Mouse (Mus musculus): ENCODE results near the gene Arhgef39. TPM values are rescaled to one million over a fixed set of nuclear protein-coding genes. Genes with fewer than 3 reads are reported as not detected.
A peak's percentile ranks its signal among the peaks of the same experiment; 100 is the strongest.
"Not testable (repeated sequence)": the region's sequence is repeated elsewhere in the genome, so short reads cannot be mapped to it uniquely, and the experiment has no call there.

The Arhgef39 gene
- polyA plus RNA-seq, 1 experiment from 2014 or later, result 32.7 TPM

GRCm38 (mm10) chr4:43490801-43491200 lies 8.7 kb downstream of the Arhgef39 start:
- H3K4me2 ChIP-seq (ENCODE audit: low read depth, low read length), result peak overlapping the region; percentile 21; the same call in 1 of the 2 replicates
- H3K9ac ChIP-seq (ENCODE audit: low read depth, low read length), result no peak overlapping the region
- peaks cover 3% of the 10 kb centered on the region for H3K36me3 ChIP-seq (ENCODE audit: control insufficient read depth, insufficient read depth)
- H3K27me3 ChIP-seq (ENCODE audit: control insufficient read depth, insufficient read depth, low read depth, low read length), result no peaks in the 10 kb centered on the region
- H3K4me3 ChIP-seq (ENCODE audit: low read depth, low read length), result no peak overlapping the region
- ATAC-seq (ENCODE audit: low read depth), result no peak
- H3K27ac ChIP-seq (ENCODE audit: low read length), result 0 out of 2 replicates have a peak overlapping the region, but pooled peaks have one; percentile 19
- H3K4me1 ChIP-seq (ENCODE audit: control insufficient read depth, low read depth, low read length), result peaks cover 26% of the 10 kb centered on the region
- WGBS (ENCODE audit: insufficient replicate concordance), result 55% methylated on average over 5 of the region's 5 CpGs
- H3K9me3 ChIP-seq (replicated peaks; ENCODE audit: control insufficient read depth, low read length), result no peaks in the 10 kb centered on the region

GRCm38 (mm10) chr4:43489611-43490010 lies 9.9 kb downstream of the Arhgef39 start:
- no peaks in the 10 kb centered on the region for H3K27me3 ChIP-seq (ENCODE audit: control insufficient read depth, insufficient read depth, low read depth, low read length)
- no peak overlapping the region for H3K4me2 ChIP-seq (ENCODE audit: low read depth, low read length)
- no peak overlapping the region for H3K27ac ChIP-seq (ENCODE audit: low read length)
- no peaks in the 10 kb centered on the region for H3K9me3 ChIP-seq (replicated peaks; ENCODE audit: control insufficient read depth, low read length)
- no peak for ATAC-seq (ENCODE audit: low read depth)
- H3K36me3 ChIP-seq (ENCODE audit: control insufficient read depth, insufficient read depth), result no peaks in the 10 kb centered on the region
- H3K4me3 ChIP-seq (ENCODE audit: low read depth, low read length), result no peak overlapping the region
- H3K9ac ChIP-seq (ENCODE audit: low read depth, low read length), result no peak overlapping the region
- 75% methylated on average over 3 of the region's 3 CpGs for WGBS (ENCODE audit: insufficient replicate concordance)
- peaks cover 20% of the 10 kb centered on the region for H3K4me1 ChIP-seq (ENCODE audit: control insufficient read depth, low read depth, low read length)

- not testable (repeated sequence) for H3K9ac ChIP-seq (ENCODE audit: low read depth, low read length); H3K27me3 ChIP-seq (ENCODE audit: control insufficient read depth, insufficient read depth, low read depth, low read length); H3K4me1 ChIP-seq (ENCODE audit: control insufficient read depth, low read depth, low read length); H3K9me3 ChIP-seq (replicated peaks; ENCODE audit: control insufficient read depth, low read length); H3K4me3 ChIP-seq (ENCODE audit: low read depth, low read length); H3K4me2 ChIP-seq (ENCODE audit: low read depth, low read length); H3K27ac ChIP-seq (ENCODE audit: low read length); ATAC-seq (ENCODE audit: low read depth); H3K36me3 ChIP-seq (ENCODE audit: control insufficient read depth, insufficient read depth)
- WGBS (ENCODE audit: insufficient replicate concordance), result 74% methylated on average over 5 of the region's 5 CpGs
Observed at GRCm38 (mm10) chr4:43485666-43486065, 13.8 kb downstream of the Arhgef39 start.

- WGBS (ENCODE audit: insufficient replicate concordance), result 46% methylated on average over 12 of the region's 12 CpGs
- Histone ChIP-seq H3K9ac (ENCODE audit: low read depth, low read length) (no peak within 1 kb of the TSS), H3K4me2 (ENCODE audit: low read depth, low read length) (no peak within 1 kb of the TSS), H3K36me3 (ENCODE audit: control insufficient read depth, insufficient read depth) (no peaks in the 10 kb centered on the region), H3K27ac (ENCODE audit: low read length) (no peak within 1 kb of the TSS), H3K27me3 (ENCODE audit: control insufficient read depth, insufficient read depth, low read depth, low read length) (no peaks in the 10 kb centered on the region), H3K4me1 (ENCODE audit: control insufficient read depth, low read depth, low read length) (peaks cover under 1% of the 10 kb centered on the region; the same call in 1 of the 2 replicates), H3K9me3 (replicated peaks; ENCODE audit: control insufficient read depth, low read length) (no peaks in the 10 kb centered on the region), H3K4me3 (ENCODE audit: low read depth, low read length) (no peak within 1 kb of the TSS)
- no peak for ATAC-seq (ENCODE audit: low read depth)
Observed at GRCm38 (mm10) chr4:43483535-43484091, 15.9 kb downstream of the Arhgef39 start, which contains the start of gene Sit1. Sit1 (minus strand) TSS chr4:43483734.

GRCm38 (mm10) chr4:43482591-43482990 lies 16.9 kb downstream of the Arhgef39 start:
- no peaks in the 10 kb centered on the region for H3K36me3 ChIP-seq (ENCODE audit: control insufficient read depth, insufficient read depth)
- H3K27ac ChIP-seq (ENCODE audit: low read length), result no peak overlapping the region
- peaks cover 4% of the 10 kb centered on the region; the same call in 1 of the 2 replicates for H3K4me1 ChIP-seq (ENCODE audit: control insufficient read depth, low read depth, low read length)
- no peak overlapping the region for H3K4me2 ChIP-seq (ENCODE audit: low read depth, low read length)
- H3K4me3 ChIP-seq (ENCODE audit: low read depth, low read length), result no peak overlapping the region
- WGBS (ENCODE audit: insufficient replicate concordance), result 51% methylated on average over 10 of the region's 10 CpGs
- no peaks in the 10 kb centered on the region for H3K27me3 ChIP-seq (ENCODE audit: control insufficient read depth, insufficient read depth, low read depth, low read length)
- no peak for ATAC-seq (ENCODE audit: low read depth)
- no peaks in the 10 kb centered on the region for H3K9me3 ChIP-seq (replicated peaks; ENCODE audit: control insufficient read depth, low read length)
- H3K9ac ChIP-seq (ENCODE audit: low read depth, low read length), result no peak overlapping the region

GRCm38 (mm10) chr4:43481894-43482456 lies 17.5 kb downstream of the Arhgef39 start:
- H3K27ac ChIP-seq (ENCODE audit: low read length), result no peak overlapping the region
- no peak overlapping the region for H3K9ac ChIP-seq (ENCODE audit: low read depth, low read length)
- H3K27me3 ChIP-seq (ENCODE audit: control insufficient read depth, insufficient read depth, low read depth, low read length), result no peaks in the 10 kb centered on the region
- 31% methylated on average over 7 of the region's 7 CpGs for WGBS (ENCODE audit: insufficient replicate concordance)
- ATAC-seq (ENCODE audit: low read depth), result no peak
- no peak overlapping the region for H3K4me2 ChIP-seq (ENCODE audit: low read depth, low read length)
- H3K36me3 ChIP-seq (ENCODE audit: control insufficient read depth, insufficient read depth), result no peaks in the 10 kb centered on the region
- no peaks in the 10 kb centered on the region for H3K9me3 ChIP-seq (replicated peaks; ENCODE audit: control insufficient read depth, low read length)
- no peak overlapping the region for H3K4me3 ChIP-seq (ENCODE audit: low read depth, low read length)
- H3K4me1 ChIP-seq (ENCODE audit: control insufficient read depth, low read depth, low read length), result peaks cover 4% of the 10 kb centered on the region; the same call in 1 of the 2 replicates

- Histone ChIP-seq H3K4me1 (ENCODE audit: control insufficient read depth, low read depth, low read length) (peaks cover 4% of the 10 kb centered on the region; the same call in 1 of the 2 replicates), H3K27me3 (ENCODE audit: control insufficient read depth, insufficient read depth, low read depth, low read length) (no peaks in the 10 kb centered on the region), H3K9me3 (replicated peaks; ENCODE audit: control insufficient read depth, low read length) (no peaks in the 10 kb centered on the region), H3K4me3 (ENCODE audit: low read depth, low read length) (no peak overlapping the region), H3K4me2 (ENCODE audit: low read depth, low read length) (no peak overlapping the region), H3K9ac (ENCODE audit: low read depth, low read length) (no peak overlapping the region), H3K27ac (ENCODE audit: low read length) (no peak overlapping the region), H3K36me3 (ENCODE audit: control insufficient read depth, insufficient read depth) (no peaks in the 10 kb centered on the region)
- WGBS (ENCODE audit: insufficient replicate concordance), result 63% methylated on average over 5 of the region's 5 CpGs
- no peak for ATAC-seq (ENCODE audit: low read depth)
Observed at GRCm38 (mm10) chr4:43480985-43481384, 18.5 kb downstream of the Arhgef39 start.

- Histone ChIP-seq H3K9me3 (replicated peaks; ENCODE audit: control insufficient read depth, low read length) (no peaks in the 10 kb centered on the region), H3K4me1 (ENCODE audit: control insufficient read depth, low read depth, low read length) (peaks cover 4% of the 10 kb centered on the region; the same call in 1 of the 2 replicates), H3K4me3 (ENCODE audit: low read depth, low read length) (no peak overlapping the region), H3K27me3 (ENCODE audit: control insufficient read depth, insufficient read depth, low read depth, low read length) (no peaks in the 10 kb centered on the region), H3K9ac (ENCODE audit: low read depth, low read length) (no peak overlapping the region), H3K36me3 (ENCODE audit: control insufficient read depth, insufficient read depth) (no peaks in the 10 kb centered on the region), H3K4me2 (ENCODE audit: low read depth, low read length) (peak overlapping the region; percentile 37), H3K27ac (ENCODE audit: low read length) (no peak overlapping the region)
- no peak for ATAC-seq (ENCODE audit: low read depth)
- 38% methylated on average over 24 of the region's 24 CpGs for WGBS (ENCODE audit: insufficient replicate concordance)
Observed at GRCm38 (mm10) chr4:43478906-43479832, 20.3 kb downstream of the Arhgef39 start.

Data from liver, embryonic 16.5 days (tissue).